Mouse (Mus musculus): ENCODE measurements around the gene Dennd4c. TPM values are rescaled to one million over a fixed set of nuclear protein-coding genes. Genes with fewer than 3 reads are reported as not detected.
A peak's percentile ranks its signal among the peaks of the same experiment; 100 is the strongest.

Gene Dennd4c
- polyA plus RNA-seq, 1 experiment from 2014 or later = 4.0 TPM

- Histone ChIP-seq H3K36me3 (ENCODE audit: insufficient read depth, low read length) (peaks cover 36% of the 10 kb centered on the region), H3K27ac (no peak overlapping the region), H3K4me1 (replicated peaks; ENCODE audit: insufficient read depth, low read length) (no peaks in the 10 kb centered on the region; the same call in 1 of the 2 replicates), H3K9ac (ENCODE audit: low read depth, low read length) (no peak overlapping the region), H3K9me3 (replicated peaks; ENCODE audit: low read length) (no peaks in the 10 kb centered on the region), H3K27me3 (ENCODE audit: insufficient read depth, low read length) (no peaks in the 10 kb centered on the region), H3K4me2 (ENCODE audit: low read length) (no peak overlapping the region), H3K4me3 (replicated peaks; ENCODE audit: low read depth, low read length) (no peak overlapping the region)
- TF ChIP-seq CTCF (IDR thresholded peaks at IDR 0.05; ENCODE audit: low read depth) = no peak
- DNase-seq (ENCODE audit: low spot score) = no peak
- no peak for ATAC-seq (replicated peaks; ENCODE audit: low FRiP score, low read depth)
- 83% methylated on average over 4 of the region's 4 CpGs for WGBS
Observed at GRCm38 (mm10) chr4:86852813-86853590, 104.6 kb downstream of the Dennd4c start.

- peaks cover 30% of the 10 kb centered on the region for H3K36me3 ChIP-seq (ENCODE audit: insufficient read depth, low read length)
- ATAC-seq (replicated peaks; ENCODE audit: low FRiP score, low read depth) (0 out of 2 replicates have a peak, but pooled peaks have one; percentile 1), DNase-seq (ENCODE audit: low spot score) (peak; percentile 24)
- H3K27ac ChIP-seq = peak overlapping the region; percentile 98
- H3K4me1 ChIP-seq (replicated peaks; ENCODE audit: insufficient read depth, low read length) = no peaks in the 10 kb centered on the region; the same call in 1 of the 2 replicates
- 1% methylated on average over 50 of the region's 50 CpGs for WGBS
- H3K9me3 ChIP-seq (replicated peaks; ENCODE audit: low read length) = no peaks in the 10 kb centered on the region
- peak overlapping the region; percentile 99 for H3K9ac ChIP-seq (ENCODE audit: low read depth, low read length)
- H3K27me3 ChIP-seq (ENCODE audit: insufficient read depth, low read length) = no peaks in the 10 kb centered on the region
- no peak for TF ChIP-seq CTCF (IDR thresholded peaks at IDR 0.05; ENCODE audit: low read depth)
- peak overlapping the region; percentile 99 for H3K4me3 ChIP-seq (replicated peaks; ENCODE audit: low read depth, low read length)
- H3K4me2 ChIP-seq (ENCODE audit: low read length) = peak overlapping the region; percentile 79
Observed at GRCm38 (mm10) chr4:86856304-86857112, 108.2 kb downstream of the Dennd4c start.

DNA sequence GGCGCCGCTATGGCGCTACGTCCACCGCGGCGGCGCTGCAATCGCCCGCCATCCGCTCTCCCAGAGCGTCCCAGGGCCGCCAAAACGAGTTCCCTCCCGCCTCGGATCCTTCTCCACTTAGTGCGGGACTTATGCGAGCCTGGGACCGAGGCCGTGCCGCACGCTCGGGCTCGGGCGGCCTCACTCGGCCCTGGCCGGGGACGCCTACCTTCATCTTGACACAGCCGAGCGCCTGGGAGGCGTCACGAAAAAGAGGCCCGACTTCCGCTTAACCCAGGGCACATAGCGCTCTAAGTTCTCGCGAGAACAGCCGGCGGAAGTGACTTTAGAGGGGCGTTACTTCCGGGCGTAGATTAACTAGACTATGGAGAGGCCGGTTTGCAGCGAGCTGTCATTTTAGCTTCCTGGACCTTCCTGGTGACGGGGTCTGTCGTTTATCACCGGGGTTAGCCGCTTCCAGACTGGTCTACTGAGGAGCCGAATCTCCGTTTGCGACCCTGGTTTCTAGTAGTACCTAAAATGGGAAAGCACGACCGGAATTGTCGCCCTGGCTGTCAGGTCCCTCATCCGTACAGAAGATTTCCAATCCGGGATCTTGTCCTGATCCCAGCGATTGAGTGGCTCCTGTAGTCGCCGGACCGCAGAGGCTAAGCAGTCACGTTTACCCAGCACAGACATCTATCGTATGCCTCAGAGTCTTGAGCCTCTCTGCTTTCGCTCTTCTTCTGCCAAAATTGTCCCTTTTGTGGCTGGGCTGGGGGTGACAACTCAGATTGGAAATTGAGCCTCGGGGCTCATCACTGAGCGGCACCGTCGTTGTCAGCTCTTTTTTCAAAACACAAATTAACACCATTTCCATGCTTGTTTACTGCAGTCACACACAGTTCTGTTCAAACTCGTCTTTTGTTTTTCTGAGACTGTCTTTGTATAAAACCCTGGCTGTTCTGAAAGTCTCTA lies 109.0 kb downstream of the Dennd4c start, which contains the start of gene Rps6:
TSS of gene Rps6 (minus strand) at position 300 of the 957 bp plus-strand sequence.
- Histone ChIP-seq H3K9ac (ENCODE audit: low read depth, low read length) (peak within 1 kb of the TSS; percentile 99), H3K27ac (peak within 1 kb of the TSS; percentile 98), H3K4me2 (ENCODE audit: low read length) (peak within 1 kb of the TSS; percentile 80), H3K9me3 (replicated peaks; ENCODE audit: low read length) (no peaks in the 10 kb centered on the region), H3K27me3 (ENCODE audit: insufficient read depth, low read length) (no peaks in the 10 kb centered on the region), H3K4me1 (replicated peaks; ENCODE audit: insufficient read depth, low read length) (no peaks in the 10 kb centered on the region; the same call in 1 of the 2 replicates), H3K36me3 (ENCODE audit: insufficient read depth, low read length) (peaks cover 23% of the 10 kb centered on the region), H3K4me3 (replicated peaks; ENCODE audit: low read depth, low read length) (peak within 1 kb of the TSS; percentile 99)
- under 1% methylated on average over 68 of the region's 68 CpGs for WGBS
- ATAC-seq (replicated peaks; ENCODE audit: low FRiP score, low read depth) = peak; percentile 97
- DNase-seq (ENCODE audit: low spot score) = peak; percentile 98
- TF ChIP-seq CTCF (IDR thresholded peaks at IDR 0.05; ENCODE audit: low read depth) = no peak

GRCm38 (mm10) chr4:86858070-86858440 lies 109.7 kb downstream of the Dennd4c start:
- H3K9me3 ChIP-seq (replicated peaks; ENCODE audit: low read length) = no peaks in the 10 kb centered on the region
- H3K4me2 ChIP-seq (ENCODE audit: low read length) = peak overlapping the region; percentile 80
- DNase-seq (ENCODE audit: low spot score) = no peak
- peak overlapping the region; percentile 98; the same call in 1 of the 2 replicates for H3K27ac ChIP-seq
- TF ChIP-seq CTCF (IDR thresholded peaks at IDR 0.05; ENCODE audit: low read depth) = no peak
- H3K4me1 ChIP-seq (replicated peaks; ENCODE audit: insufficient read depth, low read length) = no peaks in the 10 kb centered on the region; the same call in 1 of the 2 replicates
- H3K36me3 ChIP-seq (ENCODE audit: insufficient read depth, low read length) = peaks cover 20% of the 10 kb centered on the region
- ATAC-seq (replicated peaks; ENCODE audit: low FRiP score, low read depth) = no peak
- H3K27me3 ChIP-seq (ENCODE audit: insufficient read depth, low read length) = no peaks in the 10 kb centered on the region
- WGBS = 56% methylated on average over 12 of the region's 12 CpGs
- peak overlapping the region; percentile 99 for H3K9ac ChIP-seq (ENCODE audit: low read depth, low read length)
- H3K4me3 ChIP-seq (replicated peaks; ENCODE audit: low read depth, low read length) = peak overlapping the region; percentile 99

GRCm38 (mm10) chr4:86864087-86864486 lies 115.7 kb downstream of the Dennd4c start:
- TF ChIP-seq CTCF (IDR thresholded peaks at IDR 0.05; ENCODE audit: low read depth) = no peak
- no peak overlapping the region for H3K4me3 ChIP-seq (replicated peaks; ENCODE audit: low read depth, low read length)
- no peak overlapping the region for H3K27ac ChIP-seq
- no peak overlapping the region for H3K4me2 ChIP-seq (ENCODE audit: low read length)
- H3K9ac ChIP-seq (ENCODE audit: low read depth, low read length) = no peak overlapping the region
- 85% methylated on average over 5 of the region's 5 CpGs for WGBS
- ATAC-seq (replicated peaks; ENCODE audit: low FRiP score, low read depth) (no peak), DNase-seq (ENCODE audit: low spot score) (no peak)
- no peaks in the 10 kb centered on the region for H3K4me1 ChIP-seq (replicated peaks; ENCODE audit: insufficient read depth, low read length)
- H3K9me3 ChIP-seq (replicated peaks; ENCODE audit: low read length) = no peaks in the 10 kb centered on the region
- H3K36me3 ChIP-seq (ENCODE audit: insufficient read depth, low read length) = no peaks in the 10 kb centered on the region
- H3K27me3 ChIP-seq (ENCODE audit: insufficient read depth, low read length) = no peaks in the 10 kb centered on the region

Data from kidney, postnatal 0 days (tissue).